Mouse (Mus musculus) NIH3T3 (cell line): ENCODE results near the gene Aldh3b2.

Experiments used
- DNase-seq: peaks from one replicate; pipeline ENCODE4 v3.0.0-alpha.2; 2012; ENCODE audit warnings: low read depth

The Aldh3b2 gene

DNA sequence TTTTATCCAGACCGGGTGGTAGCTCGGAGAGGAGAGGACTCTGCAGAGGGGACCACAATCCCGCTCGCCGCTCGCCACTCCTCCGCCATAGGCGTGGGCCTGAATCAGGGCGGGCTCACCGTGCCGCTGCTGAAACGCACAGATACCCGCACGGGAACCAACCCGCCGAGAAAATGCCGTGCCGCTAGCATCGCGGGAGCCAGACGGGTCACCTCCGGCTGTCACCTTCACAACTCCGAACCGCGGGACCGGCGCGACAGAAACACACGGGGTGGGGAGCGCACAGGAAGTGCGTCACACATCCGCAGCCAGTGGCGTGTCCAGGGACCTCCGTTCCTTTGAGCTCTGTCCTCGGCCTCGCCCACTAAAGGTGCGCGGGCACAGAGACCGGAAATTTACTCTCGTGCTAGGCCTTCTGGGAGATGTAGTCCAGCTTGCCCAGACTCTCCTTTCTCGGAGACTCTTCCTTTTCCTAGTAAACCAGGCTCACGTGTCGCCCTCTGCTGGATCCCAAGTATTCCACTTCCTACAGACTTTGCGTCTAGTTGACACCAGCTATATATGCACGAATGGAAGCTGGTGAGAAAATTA is 40.4 kb downstream of the Aldh3b2 start, which contains the start of gene Ndufv1:
TSS of gene Ndufv1 (minus strand) at position 375 of the 591 bp plus-strand sequence.
- DNase-seq: peak; percentile 100

DNA sequence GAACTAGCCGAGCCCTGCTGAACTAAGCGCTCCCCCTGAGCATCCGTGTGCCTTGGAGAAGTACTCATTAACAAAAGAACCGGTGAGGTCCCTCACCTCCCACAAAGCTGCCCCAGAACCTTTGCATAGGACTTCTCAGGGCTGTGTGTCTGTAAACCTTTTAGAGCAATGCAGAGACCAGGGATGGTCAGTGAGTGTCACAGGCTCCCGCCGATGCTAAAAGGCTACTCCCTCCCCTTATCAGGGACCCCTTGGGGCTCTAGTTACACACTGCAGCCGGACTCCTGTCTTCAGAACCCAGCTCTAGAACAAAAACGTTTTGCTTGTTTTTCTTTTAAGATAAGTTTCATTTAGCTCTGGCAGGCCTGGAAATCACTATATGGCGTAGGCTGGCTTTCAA is 40.9 kb downstream of the Aldh3b2 start:
- DNase-seq: no peak

DNA sequence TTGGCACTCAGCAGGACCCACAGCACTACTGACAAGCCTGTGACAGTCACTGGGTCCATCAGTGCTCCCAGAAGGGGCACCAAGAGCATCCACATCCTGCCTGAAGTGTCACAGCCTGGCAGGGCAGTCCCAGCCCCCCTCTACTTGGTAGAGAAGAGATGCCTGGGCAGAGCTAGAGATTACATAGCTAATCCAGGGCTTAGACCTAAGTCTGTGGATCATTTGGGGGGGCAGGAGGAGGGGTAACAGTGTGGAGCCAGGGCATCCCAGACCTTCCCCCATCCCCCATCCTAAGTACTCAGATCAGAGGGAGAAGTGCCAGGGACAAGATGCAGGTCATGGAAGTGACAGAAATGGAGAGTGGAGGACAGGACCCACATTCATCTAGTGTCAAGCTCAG is 42.7 kb downstream of the Aldh3b2 start:
- no peak for DNase-seq

DNA sequence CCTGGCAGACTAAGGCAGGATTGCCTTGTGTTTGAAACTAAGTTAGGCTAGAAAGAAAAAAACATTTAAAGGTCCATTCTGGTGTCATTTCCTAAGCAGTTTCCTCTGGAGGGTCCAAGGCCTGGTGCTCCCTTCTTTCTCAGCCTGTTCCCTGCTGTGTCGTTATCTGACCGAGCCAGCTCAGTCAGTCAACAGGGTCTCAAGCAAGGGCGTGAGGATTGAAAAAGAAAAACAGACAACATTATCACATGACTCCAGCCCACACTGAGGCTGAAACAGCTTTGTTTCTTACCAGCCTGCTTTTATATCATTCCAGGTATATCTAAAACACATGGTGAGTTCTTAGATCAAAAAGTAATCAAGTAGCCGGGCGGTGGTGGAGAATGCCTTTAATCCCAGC is 43.5 kb downstream of the Aldh3b2 start:
- no peak for DNase-seq

DNA sequence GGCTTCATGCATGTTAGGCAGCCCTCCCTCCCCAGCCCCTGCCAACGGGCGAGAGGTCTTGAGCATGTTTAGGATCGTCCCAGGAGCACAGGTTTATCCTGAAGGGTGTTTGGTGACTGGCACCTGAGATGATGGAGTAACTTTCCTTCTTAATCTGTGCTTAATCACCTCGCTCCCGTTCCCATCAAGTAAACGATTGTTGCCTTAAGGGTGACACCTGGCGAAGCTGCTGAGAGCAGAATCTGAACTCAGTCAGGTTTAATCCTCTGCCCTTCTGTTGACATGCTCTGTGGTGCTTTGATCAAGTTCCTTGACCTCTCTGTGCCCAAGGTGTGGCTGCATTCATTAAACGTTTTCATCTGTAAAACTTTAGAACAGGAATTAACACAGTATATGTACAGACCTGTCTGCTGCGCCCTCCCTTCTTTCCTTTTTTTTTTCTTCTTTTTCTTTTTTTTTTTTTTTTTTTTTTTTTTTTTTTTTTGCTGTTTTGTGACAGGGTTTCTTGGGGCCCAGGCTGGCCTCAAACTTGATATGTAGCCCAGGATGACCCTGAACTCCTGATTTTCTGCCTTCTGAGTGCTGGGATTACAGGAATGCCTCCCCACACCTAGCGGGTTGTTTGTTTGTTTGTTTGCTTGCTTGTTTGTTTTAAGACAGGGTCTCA is 45.9 kb downstream of the Aldh3b2 start:
- DNase-seq: no peak

DNA sequence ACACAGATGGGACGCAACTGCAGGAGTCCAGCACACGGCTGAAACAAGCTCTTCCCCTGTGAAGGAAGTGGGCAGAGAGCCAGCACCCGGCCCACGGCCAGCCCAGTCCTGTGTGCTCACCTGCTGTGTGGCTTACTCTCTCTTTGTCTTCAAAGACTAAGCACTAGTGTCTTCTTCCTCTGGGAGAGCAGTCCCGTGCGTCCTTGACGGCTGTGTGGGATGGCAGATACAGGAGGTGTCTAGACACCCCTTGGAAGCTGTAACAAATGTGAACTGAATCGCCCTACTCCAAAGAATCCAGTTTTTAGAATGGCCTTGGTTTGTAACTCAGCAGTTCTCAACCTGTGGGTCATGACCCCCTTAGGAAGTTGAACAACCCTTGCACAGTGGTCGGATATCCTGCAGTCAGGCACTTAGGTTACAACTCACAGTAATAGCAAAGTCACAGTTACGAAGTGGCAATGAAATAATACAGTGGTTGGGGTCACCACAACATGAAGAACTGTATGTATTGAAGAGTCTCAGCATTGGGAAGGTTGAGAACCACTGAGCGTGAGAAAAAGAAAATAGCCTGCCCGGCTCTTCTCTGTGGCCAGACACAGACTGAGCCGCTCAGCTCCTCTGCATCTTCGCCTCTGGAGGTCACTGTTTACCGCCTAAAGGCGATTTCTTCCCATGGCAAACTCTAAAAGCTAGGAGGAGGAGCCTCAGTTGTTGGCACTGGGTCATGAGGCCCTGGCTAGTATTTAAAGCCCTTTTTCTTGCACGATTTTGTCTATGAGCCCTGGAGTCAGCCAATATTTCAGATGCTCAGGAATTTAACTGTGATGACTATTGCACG is 46.8 kb downstream of the Aldh3b2 start:
- DNase-seq: peak; percentile 99

DNA sequence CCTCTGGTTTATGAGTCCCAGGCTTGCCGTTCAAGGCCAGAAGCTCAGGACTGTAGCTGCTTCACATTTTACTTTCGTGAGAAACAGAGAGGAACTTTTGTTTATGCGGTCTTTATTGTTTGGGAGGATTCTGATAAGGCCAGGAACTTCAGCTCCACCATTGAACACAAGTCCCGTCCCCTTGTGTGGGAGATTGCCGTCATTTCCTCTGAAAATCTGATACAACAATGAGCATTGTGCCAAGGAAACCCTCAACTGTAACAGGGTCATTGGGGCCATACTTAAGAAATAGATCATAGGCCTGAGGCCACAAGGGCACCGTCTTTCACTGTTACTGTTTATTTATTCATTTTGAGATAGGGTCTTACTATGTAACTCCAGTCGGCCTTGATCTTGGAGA is 51.1 kb downstream of the Aldh3b2 start:
- no peak for DNase-seq

DNA sequence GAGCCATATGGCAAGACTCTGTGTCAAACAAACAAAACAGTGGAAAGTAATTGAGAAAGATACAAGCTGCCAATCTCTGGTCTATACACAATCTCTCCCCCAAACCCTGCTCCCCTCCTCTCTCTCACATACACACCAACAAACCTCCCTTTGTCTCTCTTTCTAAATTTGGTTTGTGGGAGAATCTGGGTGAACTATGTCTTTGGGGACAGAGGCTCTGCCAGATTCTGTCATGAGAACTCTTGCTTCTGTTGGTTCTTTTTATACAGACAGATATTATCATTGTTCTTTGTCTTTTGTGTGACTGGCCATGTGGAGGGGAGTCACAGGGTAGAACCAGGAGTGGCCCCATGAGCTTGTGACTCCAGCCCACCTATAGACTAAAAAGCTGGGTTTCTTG is 55.4 kb downstream of the Aldh3b2 start:
- DNase-seq: no peak
